Mouse (Mus musculus): ENCODE data around the gene Ufl1. TPM values are rescaled to one million over a fixed set of nuclear protein-coding genes. Genes with fewer than 3 reads are reported as not detected.

Gene Ufl1
- polyA plus RNA-seq, 1 experiment: 3.4 TPM

Other genes starting within 250 kb of the Ufl1 start
- gene Fhl5, start 38.9 kb downstream of the Ufl1 start, polyA plus RNA-seq (2012; rRNA removed): 0.24 and 0.84 TPM in 2 replicates

All from large intestine, adult 2 months (tissue).